Mouse (Mus musculus) retina, postnatal 7 days (tissue): ENCODE results near the gene Olfr1367.

Source experiments
- DNase-seq: peaks from one replicate; pipeline ENCODE4 v3.0.0-alpha.2; 2012; ENCODE audit warnings: low read depth, low spot score

Olfr1367 gene

DNA sequence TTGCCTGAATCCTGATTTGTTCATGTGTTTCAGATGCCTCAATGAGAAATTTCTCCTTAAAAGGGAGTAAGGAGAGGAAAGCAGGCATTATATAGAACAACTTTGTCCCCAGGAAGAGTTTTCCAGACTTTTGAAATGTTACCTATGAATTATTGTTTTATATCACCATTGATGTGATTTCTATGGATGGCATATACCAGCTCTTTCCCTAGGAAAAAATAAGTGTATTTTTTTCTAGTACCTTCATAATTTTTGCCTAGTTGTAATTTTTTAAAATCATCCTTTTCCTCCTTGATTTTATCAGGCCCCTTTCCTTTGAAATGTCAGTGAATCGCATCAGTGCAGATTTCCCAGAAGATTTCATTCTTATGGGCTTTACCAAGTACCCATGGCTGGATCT is at the start of gene Olfr1367:
Olfr1367 (plus strand) TSS at position 301 of the 400 bp plus-strand sequence.
- no peak for DNase-seq

DNA sequence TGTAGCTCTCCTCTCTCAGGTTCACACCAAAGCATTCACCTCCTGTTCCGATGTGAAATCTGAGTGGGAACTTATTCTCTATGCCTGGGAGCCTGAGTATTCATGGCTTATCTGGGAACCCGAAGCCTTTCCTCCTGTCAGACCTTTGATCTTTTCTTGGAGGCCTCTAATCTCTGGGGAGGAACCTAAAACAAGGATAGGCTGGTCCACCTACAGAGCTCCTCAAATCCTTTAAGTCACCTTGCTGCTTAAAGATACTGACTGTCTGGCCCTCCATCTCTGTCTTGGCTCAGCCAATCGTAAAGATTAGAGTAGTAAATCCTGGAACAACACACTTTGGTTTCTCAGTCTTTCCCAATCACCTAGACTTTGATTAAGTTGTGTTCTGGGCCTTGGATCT is 48.2 kb upstream of the Olfr1367 start:
- no peak for DNase-seq

DNA sequence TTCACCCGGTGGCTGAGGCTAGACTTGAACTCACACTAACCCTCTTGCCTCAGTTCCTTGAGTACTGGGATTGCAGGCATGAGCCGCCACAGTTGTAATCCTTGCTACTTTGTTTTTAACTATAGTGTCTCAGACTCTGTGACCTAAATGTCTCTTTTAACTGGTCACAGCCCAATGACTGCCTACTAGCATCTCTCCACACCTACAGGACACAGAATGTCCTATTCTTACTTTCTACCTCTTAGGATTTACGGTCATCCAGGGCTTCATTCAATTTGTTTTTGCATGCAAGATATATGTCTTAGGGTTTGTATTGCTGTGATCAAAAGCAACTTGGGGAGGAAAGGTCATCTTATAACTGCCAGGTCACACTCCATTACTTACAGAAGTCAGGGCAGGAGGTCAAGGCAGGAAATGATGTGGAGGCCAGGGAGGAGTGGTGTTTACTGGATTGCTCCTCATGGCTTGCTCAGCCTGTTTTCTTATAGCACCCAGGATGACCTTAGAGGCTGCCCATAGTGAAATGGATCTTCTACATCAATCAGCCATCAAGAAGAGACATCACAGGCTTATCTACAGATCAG is 42.1 kb upstream of the Olfr1367 start:
- DNase-seq = no peak

DNA sequence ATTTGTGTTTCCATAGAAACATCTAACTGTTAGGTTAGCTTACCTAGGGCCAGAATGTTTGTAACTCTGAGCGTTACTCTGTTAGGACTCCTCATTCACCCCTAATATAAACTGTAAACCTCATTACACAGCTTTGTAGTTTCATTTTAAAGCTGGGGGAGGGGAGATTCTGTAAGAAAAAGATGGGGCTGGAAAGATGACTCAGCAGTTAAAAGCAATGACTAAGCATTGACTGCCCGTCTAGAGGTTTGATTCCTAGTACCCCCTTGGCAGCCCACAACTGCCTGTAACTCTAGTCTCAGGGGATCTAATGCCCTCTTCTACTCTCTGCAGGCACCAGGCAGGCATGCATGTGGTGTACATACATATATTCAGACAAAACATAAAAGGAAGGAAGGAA is 36.9 kb upstream of the Olfr1367 start:
- DNase-seq = no peak

DNA sequence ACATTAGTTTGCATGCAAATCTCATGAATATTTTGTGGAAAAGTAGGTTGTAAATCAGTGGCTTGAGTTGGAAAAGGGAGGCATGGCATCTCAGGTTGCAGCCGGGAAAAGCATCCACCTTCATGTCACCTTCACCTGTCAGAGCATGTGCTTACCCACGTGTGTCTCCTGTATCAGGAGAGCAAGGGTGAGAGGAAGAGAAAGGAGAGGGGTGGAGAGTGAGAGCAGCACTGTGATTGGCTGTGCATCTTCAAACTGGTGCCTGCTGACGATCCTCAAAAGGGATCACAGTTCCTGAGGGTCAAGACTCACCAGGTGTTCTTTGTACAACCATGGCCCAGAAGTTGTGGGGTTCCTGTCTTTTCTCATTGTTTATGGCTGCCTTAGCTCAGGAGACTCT is 34.8 kb upstream of the Olfr1367 start, which contains the start of gene Gpx6:
Gpx6 (plus strand) TSS at position 200 of the 400 bp plus-strand sequence.
- no peak for DNase-seq

DNA sequence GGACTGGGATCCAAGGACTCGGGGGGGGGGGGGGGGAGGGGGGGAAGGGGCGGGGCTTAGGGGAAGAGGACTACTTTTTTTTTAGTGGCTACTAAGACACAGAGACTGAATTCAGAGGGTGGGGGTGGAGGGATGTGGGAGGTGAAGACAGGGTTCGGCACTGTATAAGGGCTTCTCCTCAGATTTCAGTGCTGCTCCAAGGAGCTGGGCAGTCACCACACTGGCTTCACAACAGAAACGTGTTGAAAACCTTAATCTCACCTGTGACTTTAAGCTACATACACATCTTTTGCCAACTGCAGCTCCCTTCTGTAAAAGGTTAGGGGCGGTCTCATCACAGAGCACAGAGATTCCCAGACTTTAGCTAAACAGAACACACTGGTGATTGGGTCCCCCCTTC is 33.9 kb upstream of the Olfr1367 start:
- no peak for DNase-seq

DNA sequence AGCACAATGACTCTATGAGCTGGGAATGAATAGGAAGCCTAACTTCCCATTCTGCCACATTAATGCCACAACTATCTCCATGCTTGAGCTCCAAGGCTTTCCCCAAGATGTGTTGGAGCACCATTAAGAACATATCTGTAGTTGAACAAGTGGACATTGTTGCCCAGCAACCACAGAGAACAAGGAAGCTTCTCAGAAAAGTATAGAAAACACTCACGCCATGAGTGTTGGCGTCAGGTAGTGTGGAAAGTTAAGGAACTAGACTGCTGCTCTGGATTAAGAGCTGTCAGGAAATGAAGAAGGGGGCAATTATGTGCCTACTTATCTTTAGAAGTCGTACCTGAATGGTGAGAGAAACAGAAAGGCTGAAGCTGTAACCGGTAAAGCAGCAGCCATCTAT is 32.8 kb upstream of the Olfr1367 start:
- DNase-seq = no peak

DNA sequence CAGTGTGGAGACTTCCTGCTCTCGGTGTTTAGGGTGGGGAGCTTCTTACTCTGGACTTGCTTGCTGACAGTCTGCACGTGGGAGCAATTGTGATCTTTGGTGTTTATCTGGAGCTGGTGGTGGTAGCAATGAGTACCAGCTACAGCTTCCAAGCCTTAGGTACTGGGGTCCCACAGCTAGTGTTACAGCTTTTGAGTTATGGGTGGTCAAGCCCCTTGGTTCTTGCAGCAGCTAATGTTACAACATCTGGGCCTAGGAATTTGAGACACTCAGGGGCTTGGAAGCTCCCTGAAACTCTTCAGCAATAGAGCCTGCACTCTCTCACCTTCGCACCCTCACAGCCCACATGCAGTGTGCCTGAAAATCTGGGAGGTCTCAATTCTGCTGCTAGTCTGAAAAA is 26.4 kb upstream of the Olfr1367 start:
- DNase-seq = no peak

DNA sequence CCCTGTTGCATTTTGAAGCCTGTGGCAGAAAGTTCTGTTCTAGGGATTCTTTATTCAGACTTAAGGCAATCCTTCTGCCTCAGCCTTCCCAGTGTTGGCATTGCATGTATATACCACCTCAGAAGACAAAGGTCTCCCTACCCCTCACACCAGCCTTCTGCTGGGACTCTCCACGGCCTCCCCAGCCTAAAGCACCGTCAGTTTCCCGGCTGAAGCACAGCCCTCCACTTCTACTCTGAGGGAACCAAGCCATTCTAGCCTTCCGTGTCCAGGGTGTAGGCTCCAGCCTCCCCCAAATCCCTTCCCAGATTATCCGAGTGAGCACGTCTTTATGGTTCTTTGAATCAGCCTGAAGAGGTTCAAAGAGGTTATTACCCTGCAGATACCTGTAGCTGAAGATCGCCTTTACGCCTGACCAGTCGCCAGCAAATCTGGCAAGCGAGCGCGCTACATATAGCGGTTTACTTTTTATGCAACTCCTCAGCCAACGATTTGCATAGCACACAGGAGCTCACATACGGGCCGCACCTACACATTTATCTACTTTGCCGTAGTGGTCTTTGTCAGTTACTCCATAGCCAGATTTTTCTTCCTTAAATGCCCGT is 24.7 kb upstream of the Olfr1367 start:
- DNase-seq = no peak

DNA sequence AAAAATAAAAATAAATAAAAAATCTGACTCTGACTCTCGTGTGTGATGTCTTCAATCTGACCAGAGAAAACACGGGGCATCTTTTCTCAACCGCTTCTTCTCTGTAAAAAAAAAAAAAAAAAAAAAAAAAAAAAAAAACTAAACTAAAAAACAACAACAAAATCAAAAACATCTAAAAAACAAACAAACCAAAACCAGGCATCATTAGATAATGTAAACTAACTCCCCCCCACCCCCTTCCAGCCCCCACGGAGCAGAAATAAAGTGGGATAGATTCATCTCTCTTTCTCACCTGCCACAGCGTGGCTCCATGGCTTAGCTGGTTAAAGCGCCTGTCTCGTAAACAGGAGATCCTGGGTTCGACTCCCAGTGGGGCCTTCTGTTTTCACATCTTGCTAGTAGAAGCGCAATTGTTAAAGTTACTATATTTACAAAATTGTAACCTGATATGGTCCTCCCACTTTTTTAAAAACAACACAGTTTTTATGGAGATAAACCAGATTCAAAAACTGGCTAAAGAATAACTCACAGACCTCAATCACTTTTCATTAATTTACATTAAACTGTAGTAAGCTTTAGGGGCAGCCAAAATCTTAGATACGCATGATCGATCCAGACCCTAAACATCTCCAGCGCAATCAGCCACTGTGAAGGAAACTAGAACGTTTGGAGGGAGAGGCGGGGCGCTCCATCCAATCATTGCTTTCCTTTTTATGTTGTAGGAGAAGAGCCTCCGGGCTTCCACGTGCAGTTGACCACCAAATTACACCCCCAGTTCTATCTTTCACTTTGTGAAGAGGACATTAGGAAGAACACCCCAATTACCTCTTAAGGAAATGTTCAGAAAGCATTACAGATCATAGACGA is 24.0 kb upstream of the Olfr1367 start:
- DNase-seq = no peak

DNA sequence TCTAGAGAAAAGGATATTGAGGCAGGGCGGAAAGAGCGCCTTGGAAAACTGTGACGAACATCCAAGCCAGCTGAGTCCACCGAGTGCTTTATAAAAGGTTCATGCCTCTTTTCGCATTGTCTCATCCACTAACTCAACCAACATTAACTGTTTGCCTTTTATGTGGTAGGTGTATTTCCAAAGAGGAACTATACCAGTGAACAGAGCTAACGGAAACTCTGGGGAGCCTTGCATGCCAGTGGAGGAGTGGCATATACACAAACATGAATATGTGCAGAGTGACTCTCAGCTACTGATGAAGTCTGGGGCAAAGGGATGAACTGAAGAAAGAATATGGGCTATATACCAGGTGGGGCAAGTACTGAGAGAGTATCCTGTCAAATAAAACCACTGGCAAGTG is 23.3 kb upstream of the Olfr1367 start:
- no peak for DNase-seq

DNA sequence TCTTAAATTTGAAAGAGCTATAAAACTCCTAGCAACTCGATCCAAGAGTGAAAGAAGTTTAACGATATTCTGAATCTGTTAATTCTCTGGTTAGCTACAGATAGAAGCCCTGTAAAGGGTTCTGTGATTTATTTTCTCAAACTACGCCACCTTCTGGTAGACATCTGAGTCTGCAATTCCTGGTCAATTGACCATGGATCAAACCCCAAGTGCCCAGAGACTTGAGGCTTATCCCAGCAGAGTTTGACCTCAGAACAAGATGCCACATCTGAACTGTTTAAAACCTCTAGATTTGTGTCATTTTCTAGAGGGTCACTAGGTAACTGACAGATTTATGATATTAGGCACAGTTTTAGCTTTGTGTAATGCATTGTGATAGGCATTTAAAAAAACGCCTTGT is 20.5 kb upstream of the Olfr1367 start:
- no peak for DNase-seq

DNA sequence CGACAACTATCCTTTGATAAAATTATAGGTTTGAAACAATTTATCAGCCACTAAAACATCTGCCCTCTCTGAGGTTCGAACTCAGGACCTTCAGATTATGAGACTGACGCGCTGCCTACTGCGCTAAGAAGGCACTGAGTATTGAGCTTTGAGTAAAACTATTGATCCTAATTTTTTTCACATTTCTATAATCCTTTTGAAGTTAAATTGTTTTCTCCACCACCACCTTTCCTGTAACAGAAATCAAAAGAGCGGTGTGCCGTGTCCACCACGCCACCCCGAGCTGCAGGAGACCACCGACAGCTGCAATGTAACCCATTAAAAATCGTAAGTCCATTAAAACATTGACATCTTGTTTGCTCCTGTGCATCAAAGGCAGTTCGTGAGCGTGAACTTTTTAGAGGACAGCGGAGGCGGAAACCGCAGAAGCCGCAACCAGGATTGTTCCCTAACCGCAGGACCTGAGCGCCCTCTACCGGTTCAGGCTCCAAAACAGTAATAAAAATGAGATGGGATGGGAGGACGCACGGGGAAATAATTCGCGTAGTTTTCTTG is 20.0 kb upstream of the Olfr1367 start:
- peak; percentile 73 for DNase-seq

DNA sequence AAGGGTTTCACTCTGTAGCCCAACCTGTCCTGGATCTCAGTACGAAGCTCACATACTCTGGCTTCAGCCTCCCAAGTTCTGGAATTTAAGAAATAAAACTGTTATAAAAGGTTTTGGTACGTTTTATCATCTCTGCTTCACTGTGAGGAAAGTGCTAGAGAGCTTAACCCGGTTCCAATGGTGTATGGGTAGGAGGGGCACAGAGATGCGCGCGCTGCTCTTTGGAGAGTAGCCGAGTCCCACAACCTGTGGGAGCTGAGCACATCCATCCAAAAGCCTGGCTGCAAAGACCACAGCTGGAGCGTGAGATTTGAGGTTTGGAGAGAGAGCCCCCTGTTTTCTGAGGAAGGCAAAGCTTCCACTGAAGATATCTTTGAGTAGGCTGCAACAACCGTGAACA is 19.3 kb upstream of the Olfr1367 start:
- no peak for DNase-seq

DNA sequence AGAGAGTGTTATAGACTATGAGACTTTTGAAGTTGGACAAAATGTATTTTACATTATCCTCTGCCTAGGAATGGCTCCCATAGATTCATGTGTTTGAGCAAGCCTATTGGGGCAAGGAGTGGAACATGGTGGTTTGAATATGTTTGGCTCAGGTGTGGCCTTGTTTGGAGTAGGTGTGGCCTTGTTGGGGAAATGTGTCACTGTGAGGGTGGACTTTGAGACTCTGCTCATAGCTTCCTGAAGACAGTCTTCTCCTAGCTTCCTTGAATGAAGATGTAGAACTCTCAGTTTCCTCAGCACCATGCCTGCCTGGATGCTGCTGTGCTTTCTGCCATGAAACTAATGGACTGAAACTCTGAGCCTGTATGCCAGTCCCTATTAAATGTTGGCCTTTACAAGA is 3.9 kb downstream of the Olfr1367 start:
- no peak for DNase-seq

DNA sequence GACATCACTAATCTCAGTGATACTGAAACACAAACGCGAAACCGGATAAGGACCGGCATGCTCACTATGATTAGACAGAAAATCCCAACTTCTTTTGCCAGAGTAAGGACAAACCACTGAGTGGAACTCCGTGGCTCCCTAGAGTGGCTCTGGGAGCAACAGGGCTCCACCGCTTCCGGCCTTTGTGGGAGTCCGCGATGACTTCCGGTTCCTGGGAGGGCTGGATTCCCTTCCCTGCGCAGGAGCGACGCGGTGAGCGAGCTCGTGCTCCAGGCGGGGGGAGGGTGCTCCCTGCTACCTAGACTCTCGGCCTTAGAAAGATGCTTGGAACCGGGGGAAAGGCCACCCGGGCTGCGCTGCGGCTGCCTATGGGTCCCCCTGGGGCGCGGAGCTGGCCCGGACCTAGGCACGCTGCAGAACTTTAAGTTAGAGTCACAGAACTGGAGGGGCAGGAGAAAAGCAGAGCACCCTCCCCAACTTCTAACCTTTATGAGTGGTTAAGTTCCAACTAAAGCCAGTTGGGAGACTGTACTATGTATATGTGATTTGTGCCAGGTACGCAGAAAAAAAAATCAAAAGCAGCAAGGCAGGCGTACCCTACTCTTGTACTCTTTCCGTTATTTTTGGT is 16.0 kb downstream of the Olfr1367 start, which contains the start of gene Zscan12:
Zscan12 (plus strand) TSS at position 200 of the 628 bp plus-strand sequence.
- peak; percentile 88 for DNase-seq

DNA sequence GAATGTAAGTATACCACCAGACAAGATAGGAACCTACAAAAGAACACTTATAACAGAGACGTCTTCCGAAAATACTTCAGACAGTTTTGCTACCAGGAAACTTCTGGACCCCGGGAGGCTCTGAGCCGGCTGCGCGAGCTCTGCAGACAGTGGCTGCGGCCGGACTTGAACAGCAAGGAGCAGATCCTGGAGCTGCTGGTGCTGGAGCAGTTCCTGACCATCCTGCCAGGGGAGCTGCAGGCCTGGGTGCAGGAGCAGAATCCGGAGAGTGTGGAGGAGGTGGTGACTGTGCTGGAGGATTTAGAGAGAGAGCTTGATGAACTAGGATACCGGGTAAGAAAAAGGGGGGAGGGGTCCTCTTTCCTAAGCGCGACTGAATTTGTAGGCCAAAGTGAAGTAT is 17.0 kb downstream of the Olfr1367 start:
- no peak for DNase-seq

DNA sequence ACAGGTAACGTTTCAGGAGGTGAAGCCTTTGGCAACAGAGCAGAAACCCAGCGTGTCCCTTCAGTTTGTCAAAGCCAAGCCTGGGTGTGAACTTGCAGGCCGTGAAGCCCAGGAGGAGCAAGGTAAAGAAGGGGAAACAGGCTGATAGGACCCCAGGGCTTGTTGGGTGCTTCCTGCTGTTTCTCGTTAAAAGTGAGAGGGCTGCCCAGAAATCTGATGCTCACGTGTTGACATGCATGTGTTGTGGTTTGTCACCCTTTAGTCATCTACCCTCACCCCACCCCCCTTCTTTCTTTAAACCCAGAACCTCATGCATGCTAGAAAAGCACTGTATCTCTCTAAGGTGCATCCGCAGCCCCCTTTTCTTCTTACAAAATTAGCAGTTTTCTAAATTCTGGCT is 19.9 kb downstream of the Olfr1367 start:
- no peak for DNase-seq

DNA sequence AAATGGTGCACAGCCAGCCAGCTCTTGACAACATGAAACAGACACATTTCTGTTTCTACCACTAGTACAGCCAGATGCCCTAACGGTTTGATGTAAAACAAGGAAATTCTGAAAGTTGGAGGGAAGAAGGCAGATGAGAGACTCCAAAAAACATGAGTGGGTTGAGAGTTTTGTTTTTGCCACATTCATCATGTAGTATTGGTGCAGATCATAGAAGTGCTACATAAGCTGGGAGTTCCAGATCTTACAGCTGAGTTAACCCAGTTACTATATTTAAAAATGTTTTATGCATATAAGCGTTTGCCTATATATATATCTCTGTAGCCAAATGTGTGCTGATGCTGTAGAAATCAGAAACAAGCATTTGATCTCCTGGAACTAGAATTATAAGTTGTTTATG is 26.0 kb downstream of the Olfr1367 start:
- no peak for DNase-seq

DNA sequence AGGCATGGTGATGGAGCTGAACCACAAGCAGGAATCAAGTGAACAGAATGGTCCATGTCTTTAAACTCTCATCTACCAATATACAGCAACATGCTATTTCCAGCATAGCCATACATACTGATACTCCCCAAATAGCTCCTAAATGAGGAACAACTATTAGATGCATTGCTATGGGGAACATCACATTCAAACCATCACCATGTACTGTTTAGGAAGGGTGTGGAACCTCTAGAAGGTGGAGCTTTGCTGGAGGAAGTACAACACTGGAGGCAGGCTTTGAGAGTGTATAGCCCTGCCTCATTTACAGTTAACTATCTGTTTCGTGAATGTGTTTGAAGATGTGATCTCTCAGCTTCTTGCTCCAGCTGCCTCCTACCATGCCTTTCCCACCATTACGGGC is 31.1 kb downstream of the Olfr1367 start:
- no peak for DNase-seq

DNA sequence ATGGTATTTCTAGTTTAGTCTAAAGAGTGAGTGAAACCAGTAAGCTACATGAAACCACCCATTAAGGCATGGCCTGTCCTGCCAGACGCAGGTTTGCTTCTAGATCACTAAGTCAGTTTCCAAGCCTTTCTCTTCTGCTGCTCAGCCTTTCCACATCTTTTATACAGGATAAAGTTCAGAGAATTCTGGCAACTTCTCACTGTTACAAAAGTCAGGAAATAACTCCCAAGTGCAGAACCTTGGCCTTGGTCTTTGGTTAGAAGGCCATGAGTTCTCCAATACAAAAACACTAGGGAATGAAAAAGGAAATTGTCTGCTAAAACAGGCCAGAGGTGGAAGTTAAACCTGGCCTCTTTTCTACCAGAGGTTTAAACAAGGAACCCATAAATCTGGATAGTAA is 48.5 kb downstream of the Olfr1367 start:
- no peak for DNase-seq

DNA sequence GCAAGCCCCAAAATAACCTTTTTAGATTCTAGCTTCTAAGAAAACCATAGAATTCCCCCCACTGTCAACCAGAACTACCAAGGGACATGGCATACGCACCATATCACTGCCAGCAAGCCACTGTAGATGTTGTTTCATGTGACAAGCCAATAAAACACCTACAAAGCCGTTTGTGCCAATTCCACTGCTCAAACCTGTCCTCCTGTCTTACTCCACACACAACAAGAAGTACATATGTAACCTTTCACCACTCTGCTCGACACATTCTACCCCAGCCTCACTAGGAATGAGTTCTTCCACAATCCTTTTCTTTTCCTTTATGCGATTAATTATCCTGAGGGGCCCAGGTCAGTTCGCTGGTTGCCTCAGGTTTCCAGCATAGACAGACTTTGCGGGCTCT is 48.9 kb downstream of the Olfr1367 start:
- no peak for DNase-seq
